Mouse (Mus musculus) myocyte (in vitro differentiated cells): ENCODE results near the gene Igfbp2.

Source experiments
- CEBPB ChIP-seq: IDR thresholded peaks from 2 replicates; pipeline ENCODE4 v1.6.1; 2011; ENCODE audit warnings: mild to moderate bottlenecking, moderate library complexity; ENCODE audit not compliant: poor library complexity, insufficient read depth, severe bottlenecking
- E2F4 ChIP-seq: IDR thresholded peaks from one replicate; pipeline ENCODE4 v1.6.1; 2011; ENCODE audit warnings: mild to moderate bottlenecking, control low read depth, moderate library complexity; ENCODE audit not compliant: insufficient read depth
- MAX ChIP-seq: IDR thresholded peaks from one replicate; pipeline ENCODE4 v1.6.1; 2011; ENCODE audit warnings: low read depth, mild to moderate bottlenecking, control low read depth
- MYOD1 ChIP-seq, 3 experiments: IDR thresholded peaks; one replicate each; pipeline ENCODE4 v1.6.1; 2011; ENCODE audit warnings: control low read depth in 2 of 3, low read depth in 2 of 3, mild to moderate bottlenecking in 2 of 3, moderate library complexity in 1 of 3; ENCODE audit not compliant: insufficient read length in 2 of 3, control insufficient read depth in 1 of 3
- MYOG ChIP-seq, 3 experiments: IDR thresholded peaks; one replicate each; pipeline ENCODE4 v1.6.1; 2011; ENCODE audit warnings: control low read depth in 2 of 3, low read depth in 2 of 3, mild to moderate bottlenecking in 2 of 3; ENCODE audit not compliant: insufficient read length in 2 of 3, control insufficient read depth in 1 of 3, insufficient read depth in 1 of 3
- POLR2A ChIP-seq: IDR thresholded peaks from one replicate; pipeline ENCODE4 v1.6.1; 2011; ENCODE audit warnings: low read depth, mild to moderate bottlenecking, control low read depth, moderate library complexity; ENCODE audit not compliant: insufficient read length
- POLR2AphosphoS2 ChIP-seq: IDR thresholded peaks from one replicate; pipeline ENCODE4 v1.6.1; 2011; ENCODE audit warnings: low read depth, control low read depth; ENCODE audit not compliant: insufficient read length
- TCF12 ChIP-seq: IDR thresholded peaks from one replicate; pipeline ENCODE4 v1.6.1; 2011; ENCODE audit warnings: mild to moderate bottlenecking, control low read depth; ENCODE audit not compliant: poor library complexity, insufficient read depth, severe bottlenecking
- USF1 ChIP-seq: IDR thresholded peaks from one replicate; pipeline ENCODE4 v1.6.1; 2011; ENCODE audit warnings: low read depth, mild to moderate bottlenecking, control low read depth, moderate library complexity

- TF ChIP-seq USF1 (no peak), TCF12 (no peak), POLR2A (no peak), E2F4 (no peak), POLR2AphosphoS2 (no peak), MAX (no peak), CEBPB (no peak), MYOG (IDR thresholded peaks at IDR 0.05; ENCODE audit: control insufficient read depth in 1 of 3, insufficient read depth in 1 of 3, insufficient read length in 2 of 3, low read depth in 2 of 3) (no peak), MYOD1 (IDR thresholded peaks at IDR 0.05; ENCODE audit: control insufficient read depth in 1 of 3, insufficient read length in 2 of 3, low read depth in 2 of 3) (no peak)
These were observed 15.0 kb upstream of the Igfbp2 start for GRCm38 (mm10) chr1:72809304-72809703.
